Mouse (Mus musculus) lung, postnatal 25 days (tissue): ENCODE data around the gene Nudt8.
"Not testable (repeated sequence)": the region's sequence is repeated elsewhere in the genome, so short reads cannot be mapped to it uniquely, and the experiment has no call there.

Source experiments
- DNase-seq: peaks from one replicate; pipeline ENCODE4 v3.0.0; 2022; ENCODE audit warnings: low spot score

Gene Nudt8

GRCm38 (mm10) chr19:4015635-4016034 lies 15.3 kb downstream of the Nudt8 start:
- no peak for DNase-seq

GRCm38 (mm10) chr19:4017921-4018587 lies 17.7 kb downstream of the Nudt8 start:
- no peak for DNase-seq

GRCm38 (mm10) chr19:4018743-4019583 lies 18.6 kb downstream of the Nudt8 start:
- peak; percentile 90 for DNase-seq

GRCm38 (mm10) chr19:4023185-4023584 lies 22.8 kb downstream of the Nudt8 start:
- DNase-seq, result peak; percentile 43

- DNase-seq, result no peak
These were observed 27.2 kb downstream of the Nudt8 start for GRCm38 (mm10) chr19:4027576-4027975.

GRCm38 (mm10) chr19:4032668-4033067 lies 32.3 kb downstream of the Nudt8 start:
- no peak for DNase-seq

- no peak for DNase-seq
These were observed 32.9 kb downstream of the Nudt8 start for GRCm38 (mm10) chr19:4033298-4033697.

GRCm38 (mm10) chr19:4033742-4034141 lies 33.4 kb downstream of the Nudt8 start:
- DNase-seq, result no peak

GRCm38 (mm10) chr19:4036327-4037045 lies 36.1 kb downstream of the Nudt8 start:
- no peak for DNase-seq

GRCm38 (mm10) chr19:4037154-4037787 lies 36.9 kb downstream of the Nudt8 start:
- DNase-seq, result not testable (repeated sequence)

GRCm38 (mm10) chr19:4037788-4038232 lies 37.4 kb downstream of the Nudt8 start, which contains the start of gene Gstp1:
Gene Gstp1, minus strand, starts transcription at chr19:4037985.
- DNase-seq, result peak; percentile 92

- not testable (repeated sequence) for DNase-seq
These were observed 40.6 kb downstream of the Nudt8 start for GRCm38 (mm10) chr19:4040941-4041340.

- not testable (repeated sequence) for DNase-seq
These were observed 41.1 kb downstream of the Nudt8 start for GRCm38 (mm10) chr19:4041500-4041899.

GRCm38 (mm10) chr19:4042124-4042523 lies 41.7 kb downstream of the Nudt8 start:
- peak; percentile 51 for DNase-seq

- DNase-seq, result not testable (repeated sequence)
These were observed 43.7 kb downstream of the Nudt8 start for GRCm38 (mm10) chr19:4044109-4044508.

- peak; percentile 93 for DNase-seq
These were observed 45.8 kb downstream of the Nudt8 start, which contains the start of gene Gstp2 for GRCm38 (mm10) chr19:4045966-4046865. Gene Gstp2, minus strand, starts transcription at chr19:4046023.

GRCm38 (mm10) chr19:4046866-4047254 lies 46.5 kb downstream of the Nudt8 start:
- no peak for DNase-seq

GRCm38 (mm10) chr19:4047859-4048258 lies 47.5 kb downstream of the Nudt8 start:
- peak; percentile 84 for DNase-seq

GRCm38 (mm10) chr19:4049069-4049468 lies 48.7 kb downstream of the Nudt8 start:
- DNase-seq, result not testable (repeated sequence)

- DNase-seq, result no peak
These were observed 50.6 kb downstream of the Nudt8 start for GRCm38 (mm10) chr19:4051016-4051415.
